Mouse (Mus musculus): Measurements from ENCODE around the gene Fam126a. TPM values are rescaled to one million over a fixed set of nuclear protein-coding genes. Genes with fewer than 3 reads are reported as not detected.

The Fam126a gene
- 33.9 and 34.5 TPM in 2 replicates for polyA plus RNA-seq (2015; fragmentation: Nextera tagmentation; extraction: Ambion mirVana)

GRCm38 (mm10) chr5:24030579-24030969 lies at the start of gene Fam126a:
Fam126a (minus strand) TSS chr5:24030690.
- peak; percentile 100 for ATAC-seq (replicated peaks; ENCODE audit: insufficient number of reproducible peaks, insufficient read depth, low FRiP score, low read depth)
- Histone ChIP-seq H3K9ac (peak within 1 kb of the TSS; percentile 92), H3K36me3 (no peaks in the 10 kb centered on the region), H3K4me1 (replicated peaks) (peaks cover 12% of the 10 kb centered on the region), H3K4me3 (peak within 1 kb of the TSS; percentile 99), H3K27me3 (no peaks in the 10 kb centered on the region), H3K9me3 (replicated peaks) (no peaks in the 10 kb centered on the region), H3K4me2 (peak within 1 kb of the TSS; percentile 87), H3K27ac (peak within 1 kb of the TSS; percentile 89)
- WGBS: under 1% methylated on average over 16 of the region's 16 CpGs

GRCm38 (mm10) chr5:24078420-24079179 lies 48.1 kb upstream of the Fam126a start:
- Histone ChIP-seq H3K4me2 (no peak overlapping the region), H3K4me1 (replicated peaks) (peaks cover 3% of the 10 kb centered on the region), H3K27me3 (no peaks in the 10 kb centered on the region), H3K27ac (no peak overlapping the region), H3K9ac (no peak overlapping the region), H3K36me3 (no peaks in the 10 kb centered on the region), H3K9me3 (replicated peaks) (no peaks in the 10 kb centered on the region), H3K4me3 (no peak overlapping the region)
- 81% methylated on average over 7 of the region's 7 CpGs for WGBS
- no peak for ATAC-seq (replicated peaks; ENCODE audit: insufficient number of reproducible peaks, insufficient read depth, low FRiP score, low read depth)

- WGBS: 19% methylated on average over 7 of the region's 7 CpGs
- no peaks in the 10 kb centered on the region for H3K9me3 ChIP-seq (replicated peaks)
- H3K4me1 ChIP-seq (replicated peaks): peaks cover 3% of the 10 kb centered on the region
- peak overlapping the region; percentile 40 for H3K4me3 ChIP-seq
- H3K36me3 ChIP-seq: no peaks in the 10 kb centered on the region
- H3K27me3 ChIP-seq: no peaks in the 10 kb centered on the region
- H3K9ac ChIP-seq: no peak overlapping the region
- no peak for ATAC-seq (replicated peaks; ENCODE audit: insufficient number of reproducible peaks, insufficient read depth, low FRiP score, low read depth)
- H3K27ac ChIP-seq: no peak overlapping the region
- H3K4me2 ChIP-seq: peak overlapping the region; percentile 52
Observed at GRCm38 (mm10) chr5:24077739-24078306, 47.3 kb upstream of the Fam126a start.

GRCm38 (mm10) chr5:24076986-24077718 lies 46.7 kb upstream of the Fam126a start:
- 3% methylated on average over 15 of the region's 15 CpGs for WGBS
- Histone ChIP-seq H3K27ac (peak overlapping the region; percentile 54; the same call in 1 of the 2 replicates), H3K9me3 (replicated peaks) (no peaks in the 10 kb centered on the region), H3K27me3 (no peaks in the 10 kb centered on the region), H3K9ac (0 out of 2 replicates have a peak overlapping the region, but pooled peaks have one; percentile 11), H3K4me3 (peak overlapping the region; percentile 40), H3K4me2 (peak overlapping the region; percentile 52), H3K36me3 (no peaks in the 10 kb centered on the region), H3K4me1 (replicated peaks) (peaks cover 3% of the 10 kb centered on the region)
- ATAC-seq (replicated peaks; ENCODE audit: insufficient number of reproducible peaks, insufficient read depth, low FRiP score, low read depth): peak; percentile 73; the same call in 1 of the 2 replicates

GRCm38 (mm10) chr5:24072031-24072430 lies 41.5 kb upstream of the Fam126a start:
- no peaks in the 10 kb centered on the region for H3K27me3 ChIP-seq
- H3K27ac ChIP-seq: peak overlapping the region; percentile 6
- WGBS: 62% methylated on average over 6 of the region's 6 CpGs
- H3K9ac ChIP-seq: no peak overlapping the region
- no peak for ATAC-seq (replicated peaks; ENCODE audit: insufficient number of reproducible peaks, insufficient read depth, low FRiP score, low read depth)
- H3K4me1 ChIP-seq (replicated peaks): peaks cover under 1% of the 10 kb centered on the region
- no peaks in the 10 kb centered on the region for H3K9me3 ChIP-seq (replicated peaks)
- no peak overlapping the region for H3K4me3 ChIP-seq
- no peak overlapping the region for H3K4me2 ChIP-seq
- H3K36me3 ChIP-seq: no peaks in the 10 kb centered on the region

- Histone ChIP-seq H3K27me3 (no peaks in the 10 kb centered on the region), H3K4me1 (replicated peaks) (no peaks in the 10 kb centered on the region; the same call in 1 of the 2 replicates), H3K4me3 (no peak overlapping the region), H3K9ac (no peak overlapping the region), H3K4me2 (no peak overlapping the region), H3K36me3 (no peaks in the 10 kb centered on the region), H3K27ac (no peak overlapping the region), H3K9me3 (replicated peaks) (no peaks in the 10 kb centered on the region)
- 64% methylated on average over 6 of the region's 6 CpGs for WGBS
- ATAC-seq (replicated peaks; ENCODE audit: insufficient number of reproducible peaks, insufficient read depth, low FRiP score, low read depth): no peak
Observed at GRCm38 (mm10) chr5:24068955-24069354, 38.5 kb upstream of the Fam126a start.

GRCm38 (mm10) chr5:24063545-24063944 lies 33.1 kb upstream of the Fam126a start:
- Histone ChIP-seq H3K9me3 (replicated peaks) (no peaks in the 10 kb centered on the region), H3K27ac (no peak overlapping the region), H3K36me3 (no peaks in the 10 kb centered on the region), H3K4me2 (no peak overlapping the region), H3K4me1 (replicated peaks) (no peaks in the 10 kb centered on the region), H3K4me3 (no peak overlapping the region), H3K27me3 (no peaks in the 10 kb centered on the region), H3K9ac (no peak overlapping the region)
- 60% methylated on average over 4 of the region's 4 CpGs for WGBS
- no peak for ATAC-seq (replicated peaks; ENCODE audit: insufficient number of reproducible peaks, insufficient read depth, low FRiP score, low read depth)

- no peaks in the 10 kb centered on the region for H3K4me1 ChIP-seq (replicated peaks)
Observed at GRCm38 (mm10) chr5:24063034-24063433, 32.5 kb upstream of the Fam126a start.

GRCm38 (mm10) chr5:24060949-24061348 lies 30.5 kb upstream of the Fam126a start:
- Histone ChIP-seq H3K4me2 (no peak overlapping the region), H3K36me3 (no peaks in the 10 kb centered on the region), H3K27me3 (no peaks in the 10 kb centered on the region), H3K4me1 (replicated peaks) (no peaks in the 10 kb centered on the region), H3K9ac (no peak overlapping the region), H3K9me3 (replicated peaks) (no peaks in the 10 kb centered on the region), H3K27ac (no peak overlapping the region), H3K4me3 (no peak overlapping the region)
- 60% methylated on average over 3 of the region's 3 CpGs for WGBS
- no peak for ATAC-seq (replicated peaks; ENCODE audit: insufficient number of reproducible peaks, insufficient read depth, low FRiP score, low read depth)

More at GRCm38 (mm10) chr5:24063034-24063433, 32.5 kb upstream of the Fam126a start:
- Histone ChIP-seq H3K4me3 (no peak overlapping the region), H3K36me3 (no peaks in the 10 kb centered on the region), H3K4me2 (no peak overlapping the region), H3K27ac (no peak overlapping the region), H3K9ac (no peak overlapping the region), H3K9me3 (replicated peaks) (no peaks in the 10 kb centered on the region), H3K27me3 (no peaks in the 10 kb centered on the region)
- WGBS: 78% methylated on average over 6 of the region's 6 CpGs
- ATAC-seq (replicated peaks; ENCODE audit: insufficient number of reproducible peaks, insufficient read depth, low FRiP score, low read depth): no peak

- no peak overlapping the region for H3K27ac ChIP-seq
- no peak overlapping the region for H3K9ac ChIP-seq
- no peaks in the 10 kb centered on the region for H3K9me3 ChIP-seq (replicated peaks)
- H3K4me3 ChIP-seq: no peak overlapping the region
- no peak for ATAC-seq (replicated peaks; ENCODE audit: insufficient number of reproducible peaks, insufficient read depth, low FRiP score, low read depth)
- no peaks in the 10 kb centered on the region for H3K27me3 ChIP-seq
- H3K36me3 ChIP-seq: no peaks in the 10 kb centered on the region
- no peak overlapping the region for H3K4me2 ChIP-seq
- WGBS: 72% methylated on average over 3 of the region's 3 CpGs
- peaks cover 11% of the 10 kb centered on the region for H3K4me1 ChIP-seq (replicated peaks)
Observed at GRCm38 (mm10) chr5:24057592-24057991, 27.1 kb upstream of the Fam126a start.

- H3K36me3 ChIP-seq: no peaks in the 10 kb centered on the region
- H3K4me2 ChIP-seq: no peak overlapping the region
- H3K9me3 ChIP-seq (replicated peaks): no peaks in the 10 kb centered on the region
- no peaks in the 10 kb centered on the region for H3K27me3 ChIP-seq
- no peak overlapping the region for H3K27ac ChIP-seq
- ATAC-seq (replicated peaks; ENCODE audit: insufficient number of reproducible peaks, insufficient read depth, low FRiP score, low read depth): no peak
- H3K4me1 ChIP-seq (replicated peaks): peaks cover 16% of the 10 kb centered on the region
- 86% methylated on average over 2 of the region's 2 CpGs for WGBS
- H3K4me3 ChIP-seq: no peak overlapping the region
- H3K9ac ChIP-seq: no peak overlapping the region
Observed at GRCm38 (mm10) chr5:24056865-24057264, 26.4 kb upstream of the Fam126a start.
